Mouse (Mus musculus) forebrain, embryonic 15.5 days (tissue): Measurements from ENCODE around the gene Tec. TPM values are rescaled to one million over a fixed set of nuclear protein-coding genes. Genes with fewer than 3 reads are reported as not detected.

Experiments
- polyA plus RNA-seq: library from polyadenylated mRNA; unstranded; fragments of >200 nt; fragmentation: Nextera tagmentation; extraction: Ambion mirVana; gene quantifications from 2 replicates; pipeline ENCODE4 v1.2.1, GENCODE M21; 2015

The Tec gene
- polyA plus RNA-seq, 1 experiment from 2014 or later = 3.5 TPM

Other genes starting within 250 kb of the Tec start
- not detected in 2 replicates for gene Cnga1, start 224.2 kb downstream of the Tec start, polyA plus RNA-seq
- gene Nipal1, start 220.7 kb downstream of the Tec start, polyA plus RNA-seq = 0.42 and 0.69 TPM in 2 replicates
- not detected in 2 replicates for gene Txk, start 115.7 kb downstream of the Tec start, polyA plus RNA-seq
- gene Slain2, start 45.8 kb upstream of the Tec start, polyA plus RNA-seq = 17.9 and 18.4 TPM in 2 replicates
- not detected in 2 replicates for gene Gm10135, start 106.2 kb upstream of the Tec start, polyA plus RNA-seq
- 15.6 and 18.5 TPM in 2 replicates for gene Slc10a4, start 138.4 kb upstream of the Tec start, polyA plus RNA-seq